In genomic region chr11:120722067-120722630, GRCm38 (mm10) we compare ENCODE assay signal across 9 mouse cellular contexts. TPM values are rescaled to one million over a fixed set of nuclear protein-coding genes. Genes with fewer than 3 reads are reported as not detected.
DNase-seq lines count a peak whose midpoint lies in the region; ATAC-seq and TF ChIP-seq lines count a peak whose summit lies in the region.
"Had no signal": no experiment of that assay in that cellular context is flagged by ENCODE, and none has a peak within 500 bp of the region (broad histone marks: within the 10 kb centered on the region; RNA-seq: fewer than 3 reads in every experiment).

No protein-coding gene starts in this region.

- peaks cover 3% of the 10 kb centered on the region; the same call in 1 of the 2 replicates for H3K36me3 ChIP-seq in spleen, adult 2 months (ENCODE audit: control insufficient read depth, insufficient read depth, low read length)
- H3K36me3 ChIP-seq in limb, embryonic 14.5 days (ENCODE audit: control insufficient read depth, insufficient read depth, low read length) = peaks cover 32% of the 10 kb centered on the region
- 0 out of 2 replicates have a peak, but pooled peaks cover 6% of the 10 kb centered on the region for H3K36me3 ChIP-seq in stomach, postnatal 0 days (ENCODE audit: control insufficient read depth, insufficient read depth, low read length)

- 26% methylated on average over 21 of the region's 21 CpGs for WGBS in spleen, adult 2 months
- 20% methylated on average over 21 of the region's 21 CpGs for WGBS in limb, embryonic 14.5 days
- WGBS in stomach, postnatal 0 days = 21% methylated on average over 21 of the region's 21 CpGs

- no peak for DNase-seq in gastrocnemius, adult 2 months
- DNase-seq in gastrocnemius, postnatal 25 days = no peak
- DNase-seq in spleen, adult 2 months (ENCODE audit: low read depth in 1 of 2, low spot score in 2 of 2) = no peak
- no peak for DNase-seq in spleen, postnatal 14 days (ENCODE audit: low spot score in 2 of 2)
- no peak for DNase-seq in limb, embryonic 14.5 days (ENCODE audit: low spot score)
- no peak for DNase-seq in stomach, postnatal 0 days (ENCODE audit: low spot score)
- no peak for DNase-seq in embryo, embryonic 11 days

- H3K9ac ChIP-seq in limb, embryonic 14.5 days (ENCODE audit: low read depth, low read length, severe bottlenecking) = peak overlapping the region; percentile 76
- peak overlapping the region; percentile 67; the same call in 1 of the 2 replicates for H3K9ac ChIP-seq in stomach, postnatal 0 days (ENCODE audit: low read length)

- peaks cover 15% of the 10 kb centered on the region for H3K4me1 ChIP-seq in spleen, adult 2 months (ENCODE audit: control insufficient read depth, insufficient read depth, insufficient read length)
- peaks cover 15% of the 10 kb centered on the region for H3K4me1 ChIP-seq in limb, embryonic 14.5 days (ENCODE audit: control insufficient read depth, insufficient read depth, low read length)
- H3K4me1 ChIP-seq in stomach, postnatal 0 days (replicated peaks; ENCODE audit: control insufficient read depth, insufficient read depth) = peaks cover 8% of the 10 kb centered on the region; the same call in 1 of the 2 replicates

- peaks cover 13% of the 10 kb centered on the region for H3K27me3 ChIP-seq in spleen, adult 2 months (ENCODE audit: control insufficient read depth, insufficient read depth, low read length)
- no peaks in the 10 kb centered on the region for H3K27me3 ChIP-seq in limb, embryonic 14.5 days (ENCODE audit: control insufficient read depth, insufficient read depth, low read length)
- H3K27me3 ChIP-seq in stomach, postnatal 0 days (ENCODE audit: control insufficient read depth, insufficient read depth, low read length) = no peaks in the 10 kb centered on the region

- peak overlapping the region; percentile 79 for H3K4me3 ChIP-seq in gastrocnemius, adult 2 months
- peak overlapping the region; percentile 46; the same call in 1 of the 2 replicates for H3K4me3 ChIP-seq in spleen, adult 2 months (ENCODE audit: extremely low read depth, insufficient read depth, insufficient read length)
- H3K4me3 ChIP-seq in limb, embryonic 14.5 days (replicated peaks; ENCODE audit: low read length) = peak overlapping the region; percentile 71
- peak overlapping the region; percentile 54 for H3K4me3 ChIP-seq in stomach, postnatal 0 days (ENCODE audit: low read depth, low read length)

- no peak for TF ChIP-seq CTCF in gastrocnemius, adult 2 months (IDR thresholded peaks at IDR 0.05)
- TF ChIP-seq CTCF in spleen, adult 2 months (IDR thresholded peaks at IDR 0.05; ENCODE audit: extremely low read depth, insufficient read depth, insufficient read length, insufficient replicate concordance) = no peak
- 0 out of 2 replicates have a peak, but pooled peaks have one; percentile 25 for TF ChIP-seq CTCF in stomach, postnatal 0 days (IDR thresholded peaks at IDR 0.05; ENCODE audit: low read depth)

- H3K9me3 ChIP-seq in limb, embryonic 14.5 days (ENCODE audit: control insufficient read depth, low read length) = no peaks in the 10 kb centered on the region
- H3K9me3 ChIP-seq in stomach, postnatal 0 days (ENCODE audit: control insufficient read depth, low read length) = no peaks in the 10 kb centered on the region

- no peak overlapping the region; the same call in 1 of the 2 replicates for H3K27ac ChIP-seq in gastrocnemius, adult 2 months
- no peak overlapping the region for H3K27ac ChIP-seq in spleen, adult 2 months (ENCODE audit: insufficient read depth, low read length)
- H3K27ac ChIP-seq in limb, embryonic 14.5 days (replicated peaks; ENCODE audit: low read depth, low read length) = no peak overlapping the region
- H3K27ac ChIP-seq in stomach, postnatal 0 days (replicated peaks) = no peak overlapping the region

- intact Hi-C loops in gastrocnemius, adult 2 months (cut with DNase I) = no loop called here

- no peak for TF ChIP-seq POLR2A in spleen, adult 2 months (IDR thresholded peaks at IDR 0.05; ENCODE audit: low read depth, low read length)
- no peak for TF ChIP-seq POLR2A in limb, embryonic 14.5 days (IDR thresholded peaks at IDR 0.05; ENCODE audit: borderline replicate concordance, extremely low read depth, insufficient read depth, insufficient read length)

- H3K4me2 ChIP-seq in limb, embryonic 14.5 days (replicated peaks; ENCODE audit: low read depth, low read length, severe bottlenecking) = peak overlapping the region; percentile 98
- peak overlapping the region; percentile 96 for H3K4me2 ChIP-seq in stomach, postnatal 0 days (replicated peaks; ENCODE audit: low read depth)

- TF ChIP-seq EP300 in stomach, postnatal 0 days (optimal IDR thresholded peaks at IDR 0.05) = no peak

- ATAC-seq in limb, embryonic 14.5 days (ENCODE audit: low FRiP score, low read depth) = no peak
- ATAC-seq in stomach, postnatal 0 days (ENCODE audit: low FRiP score, low TSS enrichment) = peak; percentile 6; the same call in 1 of the 2 replicates
- no peak for ATAC-seq in activated CD4-positive, CD25-positive, alpha-beta regulatory T cell, adult 4 months

RNA-seq across cellular contexts. Expression of gene Rac3, which starts 0.9 kb away (rescaled TPM):
- total RNA-seq in gastrocnemius, adult 2 months (2021) = 1 to 10 TPM in 1 of 2 experiments, under 1 TPM in 1; 0.87 to 1.3 TPM
- total RNA-seq in gastrocnemius, postnatal 25 days (2021) = 1 to 10 TPM; 1.2 TPM
- polyA plus RNA-seq in spleen, adult 2 months (2012; rRNA removed) = 3.0 and 4.9 TPM in 2 replicates
- polyA plus RNA-seq in limb, embryonic 14.5 days (2012; rRNA removed) = 90.1 and 95.1 TPM in 2 replicates
- polyA plus RNA-seq in limb, embryonic 14.5 days (2014; fragmentation: Nextera tagmentation; extraction: Ambion mirVana) = 14.1 and 18.3 TPM in 2 replicates
- polyA plus RNA-seq in stomach, postnatal 0 days (2015; fragmentation: Nextera tagmentation; extraction: Ambion mirVana) = 21.9 and 22.1 TPM in 2 replicates
- not detected for polyA plus RNA-seq in activated CD4-positive, CD25-positive, alpha-beta regulatory T cell, adult 4 months (2017; shearing (Covaris generic))
- total RNA-seq: common myeloid progenitor, adult 5-6 weeks had no signal

RNA-seq across cellular contexts. Expression of gene Dcxr, which starts 4.9 kb away (rescaled TPM):
- total RNA-seq in gastrocnemius, adult 2 months (2021) = 1 to 10 TPM; 6.3 to 8.6 TPM
- 1 to 10 TPM; 5.8 to 6.0 TPM for total RNA-seq in gastrocnemius, postnatal 25 days (2021)
- 39.1 and 49.3 TPM in 2 replicates for polyA plus RNA-seq in spleen, adult 2 months (2012; rRNA removed)
- 18.5 and 21.4 TPM in 2 replicates for polyA plus RNA-seq in limb, embryonic 14.5 days (2012; rRNA removed)
- polyA plus RNA-seq in limb, embryonic 14.5 days (2014; fragmentation: Nextera tagmentation; extraction: Ambion mirVana) = 21.8 and 26.2 TPM in 2 replicates
- polyA plus RNA-seq in stomach, postnatal 0 days (2015; fragmentation: Nextera tagmentation; extraction: Ambion mirVana) = 56.3 and 58.4 TPM in 2 replicates
- polyA plus RNA-seq in activated CD4-positive, CD25-positive, alpha-beta regulatory T cell, adult 4 months (2017; shearing (Covaris generic)) = 10 to 100 TPM; 17.0 to 20.9 TPM

RNA-seq across cellular contexts. Expression of gene Lrrc45, which starts 8.4 kb away (rescaled TPM):
- total RNA-seq in gastrocnemius, adult 2 months (2021) = 1 to 10 TPM; 3.6 to 4.4 TPM
- total RNA-seq in gastrocnemius, postnatal 25 days (2021) = 1 to 10 TPM; 4.0 to 4.3 TPM
- polyA plus RNA-seq in spleen, adult 2 months (2012; rRNA removed) = 33.5 and 34.9 TPM in 2 replicates
- polyA plus RNA-seq in limb, embryonic 14.5 days (2012; rRNA removed) = 91.3 and 98.3 TPM in 2 replicates
- polyA plus RNA-seq in limb, embryonic 14.5 days (2014; fragmentation: Nextera tagmentation; extraction: Ambion mirVana) = 48.1 and 51.7 TPM in 2 replicates
- 18.7 and 20.4 TPM in 2 replicates for polyA plus RNA-seq in stomach, postnatal 0 days (2015; fragmentation: Nextera tagmentation; extraction: Ambion mirVana)
- 10 to 100 TPM; 19.7 to 24.1 TPM for polyA plus RNA-seq in activated CD4-positive, CD25-positive, alpha-beta regulatory T cell, adult 4 months (2017; shearing (Covaris generic))

RNA-seq across cellular contexts. Expression of gene Cenpx, which starts 8.6 kb away (rescaled TPM):
- total RNA-seq in gastrocnemius, adult 2 months (2021) = 10 to 100 TPM; 22.1 to 32.3 TPM
- total RNA-seq in gastrocnemius, postnatal 25 days (2021) = 10 to 100 TPM; 25.4 to 32.7 TPM
- polyA plus RNA-seq in spleen, adult 2 months (2012; rRNA removed) = 44.1 and 52.2 TPM in 2 replicates
- 101 and 107 TPM in 2 replicates for polyA plus RNA-seq in limb, embryonic 14.5 days (2012; rRNA removed)
- polyA plus RNA-seq in limb, embryonic 14.5 days (2014; fragmentation: Nextera tagmentation; extraction: Ambion mirVana) = 159 and 161 TPM in 2 replicates
- polyA plus RNA-seq in stomach, postnatal 0 days (2015; fragmentation: Nextera tagmentation; extraction: Ambion mirVana) = 123 and 127 TPM in 2 replicates
- polyA plus RNA-seq in activated CD4-positive, CD25-positive, alpha-beta regulatory T cell, adult 4 months (2017; shearing (Covaris generic)) = 100 to 1,000 TPM; 163 to 165 TPM

RNA-seq across cellular contexts. Expression of gene Cbr2, which starts 9.8 kb away (rescaled TPM):
- total RNA-seq in gastrocnemius, adult 2 months (2021) = 10 to 100 TPM in 1 of 2 experiments, 1 to 10 TPM in 1; 9.1 to 15.4 TPM
- total RNA-seq in gastrocnemius, postnatal 25 days (2021) = 10 to 100 TPM in 1 of 2 experiments, 1 to 10 TPM in 1; 9.6 to 16.9 TPM
- polyA plus RNA-seq in spleen, adult 2 months (2012; rRNA removed) = 5.3 and 5.8 TPM in 2 replicates
- polyA plus RNA-seq in limb, embryonic 14.5 days (2012; rRNA removed) = 11.9 and 19.6 TPM in 2 replicates
- polyA plus RNA-seq in limb, embryonic 14.5 days (2014; fragmentation: Nextera tagmentation; extraction: Ambion mirVana) = 7.3 and 10.8 TPM in 2 replicates
- polyA plus RNA-seq in stomach, postnatal 0 days (2015; fragmentation: Nextera tagmentation; extraction: Ambion mirVana) = 129 and 160 TPM in 2 replicates
- polyA plus RNA-seq in activated CD4-positive, CD25-positive, alpha-beta regulatory T cell, adult 4 months (2017; shearing (Covaris generic)) = not detected
- total RNA-seq: common myeloid progenitor, adult 5-6 weeks had no signal
